Mouse (Mus musculus) kidney, postnatal 0 days (tissue): Measurements from ENCODE around the gene Chrm3. TPM values are rescaled to one million over a fixed set of nuclear protein-coding genes. Genes with fewer than 3 reads are reported as not detected.

Experiments used
- ATAC-seq: fragments of 200-750 bp; cut with Nextera tagmentation; replicated peaks from 2 replicates; pipeline ENCODE4 v1.8.0; 2017; ENCODE audit warnings: low read depth, moderate number of reproducible peaks, moderate TSS enrichment, moderate library complexity; ENCODE audit not compliant: low FRiP score
- DNase-seq: peaks from one replicate; pipeline ENCODE4 v3.0.0-alpha.2; 2016; ENCODE audit warnings: low spot score
- H3K27ac ChIP-seq: fragments of 300-500 bp; sonication (generic); 2 replicates; pipeline ENCODE4 v1.5.1; 2014; ENCODE audit warnings: mild to moderate bottlenecking
- H3K27me3 ChIP-seq: fragments of 300-500 bp; sonication (generic); 2 replicates; pipeline ENCODE4 v1.6.1; 2014; ENCODE audit warnings: low read length, mixed read lengths; ENCODE audit not compliant: insufficient read depth
- H3K36me3 ChIP-seq: fragments of 300-500 bp; sonication (generic); 2 replicates; pipeline ENCODE4 v1.6.1; 2014; ENCODE audit warnings: low read length, mixed read lengths; ENCODE audit not compliant: insufficient read depth
- H3K4me1 ChIP-seq: fragments of 300-500 bp; sonication (generic); replicated peaks from 2 replicates; pipeline ENCODE4 v1.6.1; 2014; ENCODE audit warnings: antibody characterized with exemption, low read length, mixed read lengths; ENCODE audit not compliant: insufficient read depth
- H3K4me2 ChIP-seq: fragments of 300-500 bp; sonication (generic); 2 replicates; pipeline ENCODE4 v1.6.1; 2014; ENCODE audit warnings: mild to moderate bottlenecking, low read length, moderate library complexity, mixed read lengths
- H3K4me3 ChIP-seq: fragments of 300-500 bp; sonication (generic); replicated peaks from 2 replicates; pipeline ENCODE4 v1.5.1; 2014; ENCODE audit warnings: low read depth, low read length
- H3K9ac ChIP-seq: fragments of 300-500 bp; sonication (generic); 2 replicates; pipeline ENCODE4 v1.6.1; 2014; ENCODE audit warnings: low read depth, low read length
- H3K9me3 ChIP-seq: fragments of 300-500 bp; sonication (generic); replicated peaks from 2 replicates; pipeline ENCODE4 v1.6.1; 2016; ENCODE audit warnings: low read length, inconsistent platforms, mixed read lengths
- CTCF ChIP-seq: IDR thresholded peaks from 2 replicates; pipeline ENCODE4 v1.5.1; 2016; ENCODE audit warnings: antibody characterized with exemption, low read depth, mild to moderate bottlenecking, moderate library complexity
- WGBS: fragments of 180-500 bp; shearing (Covaris S2); extraction: QIAGEN DNeasy Blood & Tissue Kit; methylation state at CpG from one replicate; pipeline ENCODE4 v1.1.7; 2014; 5-methylcytosine and 5-hydroxymethylcytosine counted together
- polyA plus RNA-seq: library from polyadenylated mRNA; unstranded; fragments of >200 nt; fragmentation: Nextera tagmentation; extraction: Ambion mirVana; gene quantifications from 2 replicates; pipeline ENCODE4 v1.2.1, GENCODE M21; 2015

Chrm3 gene
- polyA plus RNA-seq, 1 experiment from 2014 or later: 0.75 TPM

DNA sequence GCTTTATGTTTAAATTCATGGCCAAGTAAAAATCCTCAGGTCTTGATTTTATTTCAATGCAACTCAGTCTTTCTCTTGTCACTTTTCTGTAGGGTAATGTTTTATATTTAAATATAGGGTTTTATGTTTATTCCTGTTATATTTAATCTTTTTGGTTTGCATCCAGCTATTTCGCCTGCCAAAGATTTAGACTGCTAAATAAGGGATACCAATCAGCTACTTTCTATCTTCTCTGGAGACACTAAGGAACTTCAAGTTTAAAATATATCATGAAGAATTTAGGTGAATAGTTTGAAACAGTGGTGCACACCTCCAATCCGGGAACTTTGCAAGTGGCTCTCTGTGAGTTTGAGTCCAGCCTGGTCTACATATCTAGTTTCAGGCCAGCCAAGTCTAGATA lies 190.1 kb downstream of the Chrm3 start:
- 82% methylated on average over 2 of the region's 2 CpGs for WGBS
- no peak for ATAC-seq
- TF ChIP-seq CTCF: no peak
- Histone ChIP-seq H3K4me3 (no peak overlapping the region), H3K4me1 (no peaks in the 10 kb centered on the region), H3K36me3 (no peaks in the 10 kb centered on the region), H3K27ac (no peak overlapping the region), H3K9me3 (no peaks in the 10 kb centered on the region), H3K27me3 (no peaks in the 10 kb centered on the region), H3K4me2 (no peak overlapping the region), H3K9ac (no peak overlapping the region)
- DNase-seq: no peak

- no peak for TF ChIP-seq CTCF
- Histone ChIP-seq H3K4me1 (no peaks in the 10 kb centered on the region), H3K9me3 (no peaks in the 10 kb centered on the region), H3K4me2 (no peak overlapping the region), H3K9ac (no peak overlapping the region), H3K27me3 (no peaks in the 10 kb centered on the region), H3K27ac (no peak overlapping the region), H3K4me3 (no peak overlapping the region), H3K36me3 (no peaks in the 10 kb centered on the region)
- no peak for ATAC-seq
- DNase-seq: no peak
Measured at GRCm38 (mm10) chr13:10163354-10163753, 197.3 kb downstream of the Chrm3 start.

GRCm38 (mm10) chr13:10157496-10157895 lies 203.2 kb downstream of the Chrm3 start:
- H3K36me3 ChIP-seq: no peaks in the 10 kb centered on the region
- H3K9me3 ChIP-seq: no peaks in the 10 kb centered on the region
- WGBS: 88% methylated on average over 3 of the region's 3 CpGs
- H3K4me2 ChIP-seq: no peak overlapping the region
- no peak overlapping the region for H3K4me3 ChIP-seq
- H3K27me3 ChIP-seq: no peaks in the 10 kb centered on the region
- TF ChIP-seq CTCF: no peak
- DNase-seq (no peak), ATAC-seq (no peak)
- no peak overlapping the region for H3K27ac ChIP-seq
- no peak overlapping the region for H3K9ac ChIP-seq
- H3K4me1 ChIP-seq: no peaks in the 10 kb centered on the region

- WGBS: 70% methylated on average over 4 of the region's 4 CpGs
Measured at GRCm38 (mm10) chr13:10140573-10140972, 220.1 kb downstream of the Chrm3 start.

DNA sequence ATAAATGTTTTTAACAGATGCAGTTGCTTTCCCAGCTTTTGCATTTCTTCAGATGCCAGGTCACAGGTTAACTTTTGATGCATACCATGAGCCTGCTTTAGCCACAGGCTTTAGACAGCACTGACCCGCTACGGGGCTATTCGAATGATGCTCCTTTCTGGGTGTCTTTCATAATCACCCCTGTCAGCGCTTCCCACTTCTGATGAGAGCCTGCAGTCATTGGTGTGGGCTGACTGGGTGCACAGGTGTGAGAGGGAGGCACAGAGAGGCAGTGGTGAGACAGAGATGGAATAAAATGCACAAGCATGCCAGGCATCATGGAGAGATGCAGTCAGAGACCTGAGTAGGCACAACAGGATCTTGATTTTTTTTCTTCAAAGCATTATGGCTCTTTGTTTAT lies 221.8 kb downstream of the Chrm3 start:
- no peak overlapping the region for H3K9ac ChIP-seq
- no peaks in the 10 kb centered on the region for H3K4me1 ChIP-seq
- H3K36me3 ChIP-seq: no peaks in the 10 kb centered on the region
- WGBS: 90% methylated on average over 4 of the region's 4 CpGs
- H3K4me2 ChIP-seq: no peak overlapping the region
- no peak overlapping the region for H3K4me3 ChIP-seq
- no peaks in the 10 kb centered on the region for H3K9me3 ChIP-seq
- TF ChIP-seq CTCF: no peak
- ATAC-seq (no peak), DNase-seq (no peak)
- H3K27me3 ChIP-seq: no peaks in the 10 kb centered on the region
- no peak overlapping the region for H3K27ac ChIP-seq

More at GRCm38 (mm10) chr13:10140573-10140972, 220.1 kb downstream of the Chrm3 start:
- Histone ChIP-seq H3K27ac (no peak overlapping the region), H3K36me3 (no peaks in the 10 kb centered on the region), H3K9me3 (no peaks in the 10 kb centered on the region), H3K4me1 (no peaks in the 10 kb centered on the region), H3K9ac (no peak overlapping the region), H3K4me3 (no peak overlapping the region), H3K4me2 (no peak overlapping the region), H3K27me3 (no peaks in the 10 kb centered on the region)
- no peak for TF ChIP-seq CTCF
- ATAC-seq (no peak), DNase-seq (no peak)

GRCm38 (mm10) chr13:10131064-10131463 lies 229.6 kb downstream of the Chrm3 start:
- 57% methylated on average over 2 of the region's 2 CpGs for WGBS
- H3K36me3 ChIP-seq: no peaks in the 10 kb centered on the region
- no peak overlapping the region for H3K9ac ChIP-seq
- no peaks in the 10 kb centered on the region for H3K4me1 ChIP-seq
- no peaks in the 10 kb centered on the region for H3K9me3 ChIP-seq
- H3K27ac ChIP-seq: no peak overlapping the region
- DNase-seq: no peak
- H3K4me3 ChIP-seq: no peak overlapping the region
- ATAC-seq: no peak
- H3K4me2 ChIP-seq: no peak overlapping the region
- no peaks in the 10 kb centered on the region for H3K27me3 ChIP-seq
- TF ChIP-seq CTCF: no peak

DNA sequence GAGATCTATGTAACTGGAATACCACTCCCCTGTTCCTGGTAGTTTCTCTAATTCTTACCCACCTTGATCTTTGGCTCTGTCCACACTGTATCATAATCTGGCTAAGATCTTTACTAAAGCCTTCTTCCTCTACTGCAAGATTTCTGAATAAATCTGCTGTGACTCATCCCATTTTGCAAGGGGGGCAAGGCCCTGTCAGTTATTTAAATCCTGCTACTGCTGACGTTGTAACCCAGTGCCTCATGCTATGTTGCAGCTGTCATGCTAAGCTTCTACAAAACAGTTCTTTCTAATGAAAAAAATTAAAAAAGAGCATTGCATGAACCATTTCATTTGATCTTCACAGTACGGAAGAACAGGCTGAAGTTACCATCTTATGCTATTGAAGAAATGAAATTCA lies 248.4 kb downstream of the Chrm3 start:
- Histone ChIP-seq H3K27me3 (no peaks in the 10 kb centered on the region), H3K4me1 (no peaks in the 10 kb centered on the region), H3K27ac (no peak overlapping the region), H3K4me3 (no peak overlapping the region), H3K9me3 (no peaks in the 10 kb centered on the region), H3K4me2 (no peak overlapping the region), H3K36me3 (no peaks in the 10 kb centered on the region), H3K9ac (no peak overlapping the region)
- WGBS: 53% methylated on average over 2 of the region's 2 CpGs
- ATAC-seq: no peak
- no peak for TF ChIP-seq CTCF
- DNase-seq: peak; percentile 39
